Mouse (Mus musculus) lung, adult 2 months (tissue): ENCODE data around the gene Myt1l. TPM values are rescaled to one million over a fixed set of nuclear protein-coding genes. Genes with fewer than 3 reads are reported as not detected.

ENCODE experiments used
- DNase-seq: peaks from one replicate; pipeline ENCODE4 v3.0.0; 2022
- H3K4me1 ChIP-seq: fragments of 200-500 bp; 2 replicates; pipeline ENCODE4 v1.6.1; 2011; ENCODE audit warnings: low read length; ENCODE audit not compliant: control insufficient read depth, insufficient read depth
- H3K4me3 ChIP-seq: fragments of 200-500 bp; replicated peaks from 2 replicates; pipeline ENCODE3; 2011; ENCODE audit warnings: low read depth, mild to moderate bottlenecking, control low read depth, low read length; ENCODE audit errors: extremely low read depth
- CTCF ChIP-seq: fragments of 200-500 bp; IDR thresholded peaks from 2 replicates; pipeline ENCODE4 v1.5.1; 2011; ENCODE audit warnings: mild to moderate bottlenecking, low read length, control low read depth; ENCODE audit not compliant: insufficient read depth
- POLR2A ChIP-seq: fragments of 200-500 bp; IDR thresholded peaks from 2 replicates; pipeline ENCODE4 v1.6.1; 2011; ENCODE audit warnings: low read depth, mild to moderate bottlenecking, control low read depth, low read length, borderline replicate concordance; ENCODE audit errors: extremely low read depth
- WGBS: fragments of 180-500 bp; shearing (Covaris S2); methylation state at CpG from one replicate; pipeline ENCODE4 v1.1.7; 2018; 5-methylcytosine and 5-hydroxymethylcytosine counted together
- polyA plus RNA-seq: library from polyadenylated mRNA; depleted of rRNA; stranded (reverse); fragments of >200 nt; gene quantifications from 2 replicates; pipeline ENCODE4 v1.2.3, GENCODE M21; 2012

The Myt1l gene
- polyA plus RNA-seq, 1 experiment = not detected

GRCm38 (mm10) chr12:29606221-29606620 lies 78.0 kb downstream of the Myt1l start:
- Histone ChIP-seq H3K4me3 (no peak overlapping the region), H3K4me1 (no peaks in the 10 kb centered on the region; the same call in 1 of the 2 replicates)
- 73% methylated on average over 6 of the region's 6 CpGs for WGBS
- TF ChIP-seq CTCF (no peak), POLR2A (no peak)
- no peak for DNase-seq

- Histone ChIP-seq H3K4me3 (no peak overlapping the region), H3K4me1 (no peaks in the 10 kb centered on the region)
- no peak for TF ChIP-seq CTCF
- TF ChIP-seq POLR2A = no peak
- DNase-seq = no peak
These were observed 89.6 kb downstream of the Myt1l start for GRCm38 (mm10) chr12:29617746-29618145.

- H3K4me1 ChIP-seq = no peaks in the 10 kb centered on the region
- WGBS = 34% methylated on average over 5 of the region's 5 CpGs
- DNase-seq = no peak
- no peak overlapping the region for H3K4me3 ChIP-seq
- TF ChIP-seq POLR2A = no peak
- TF ChIP-seq CTCF = no peak
These were observed 93.3 kb downstream of the Myt1l start for GRCm38 (mm10) chr12:29621530-29621929.

GRCm38 (mm10) chr12:29627956-29628750 lies 100.0 kb downstream of the Myt1l start:
- Histone ChIP-seq H3K4me1 (no peaks in the 10 kb centered on the region), H3K4me3 (no peak overlapping the region)
- WGBS = 64% methylated on average over 15 of the region's 15 CpGs
- no peak for DNase-seq
- peak; percentile 52 for TF ChIP-seq CTCF
- TF ChIP-seq POLR2A = no peak

GRCm38 (mm10) chr12:29629875-29630538 lies 101.8 kb downstream of the Myt1l start:
- Histone ChIP-seq H3K4me1 (no peaks in the 10 kb centered on the region), H3K4me3 (no peak overlapping the region)
- no peak for DNase-seq
- TF ChIP-seq CTCF = no peak
- TF ChIP-seq POLR2A = no peak
- 83% methylated on average over 10 of the region's 10 CpGs for WGBS

GRCm38 (mm10) chr12:29634509-29634908 lies 106.3 kb downstream of the Myt1l start:
- no peak for TF ChIP-seq POLR2A
- TF ChIP-seq CTCF = no peak
- 81% methylated on average over 2 of the region's 2 CpGs for WGBS
- no peak for DNase-seq
- H3K4me3 ChIP-seq = no peak overlapping the region
- H3K4me1 ChIP-seq = no peaks in the 10 kb centered on the region

- H3K4me1 ChIP-seq = no peaks in the 10 kb centered on the region
- 71% methylated on average over 11 of the region's 11 CpGs for WGBS
These were observed 111.5 kb downstream of the Myt1l start for GRCm38 (mm10) chr12:29639543-29640196.

GRCm38 (mm10) chr12:29640201-29640600 lies 112.0 kb downstream of the Myt1l start:
- no peak overlapping the region for H3K4me3 ChIP-seq
- H3K4me1 ChIP-seq = no peaks in the 10 kb centered on the region
- no peak for TF ChIP-seq POLR2A
- TF ChIP-seq CTCF = no peak
- no peak for DNase-seq
- WGBS = 54% methylated on average over 1 of the region's 1 CpGs

More at GRCm38 (mm10) chr12:29639543-29640196, 111.5 kb downstream of the Myt1l start:
- H3K4me3 ChIP-seq = no peak overlapping the region
- no peak for DNase-seq
- TF ChIP-seq POLR2A (no peak), CTCF (no peak)

GRCm38 (mm10) chr12:29642915-29643314 lies 114.7 kb downstream of the Myt1l start:
- no peak overlapping the region for H3K4me3 ChIP-seq
- TF ChIP-seq POLR2A = no peak
- no peak for TF ChIP-seq CTCF
- no peak for DNase-seq
- WGBS = 32% methylated on average over 4 of the region's 4 CpGs
- no peaks in the 10 kb centered on the region for H3K4me1 ChIP-seq

- WGBS = 78% methylated on average over 4 of the region's 4 CpGs
- no peak for TF ChIP-seq POLR2A
- TF ChIP-seq CTCF = no peak
- DNase-seq = no peak
- H3K4me1 ChIP-seq = no peaks in the 10 kb centered on the region
- H3K4me3 ChIP-seq = no peak overlapping the region
These were observed 115.9 kb downstream of the Myt1l start for GRCm38 (mm10) chr12:29644091-29644490.
